Mouse (Mus musculus) thymus, adult 2 months (tissue): ENCODE measurements around the gene Snx14. TPM values are rescaled to one million over a fixed set of nuclear protein-coding genes. Genes with fewer than 3 reads are reported as not detected.

Experiments used
- DNase-seq: peaks from one replicate; pipeline ENCODE4 v3.0.0; 2021
- H3K27ac ChIP-seq: fragments of 200-500 bp; 2 replicates; pipeline ENCODE4 v1.5.1; 2012; ENCODE audit warnings: low read length, control low read depth; ENCODE audit not compliant: control insufficient read depth, insufficient read depth
- H3K27me3 ChIP-seq: fragments of 200-500 bp; 2 replicates; pipeline ENCODE4 v1.6.1; 2012; ENCODE audit warnings: mild to moderate bottlenecking, low read length, moderate library complexity, mixed read lengths; ENCODE audit not compliant: control insufficient read depth, insufficient read depth
- H3K36me3 ChIP-seq: fragments of 200-500 bp; 2 replicates; pipeline ENCODE4 v1.6.1; 2012; ENCODE audit warnings: mild to moderate bottlenecking, low read length, moderate library complexity; ENCODE audit not compliant: control insufficient read depth, insufficient read depth
- H3K4me1 ChIP-seq: fragments of 200-500 bp; replicated peaks from 2 replicates; pipeline ENCODE4 v1.6.1; 2012; ENCODE audit warnings: low read length; ENCODE audit not compliant: control insufficient read depth, insufficient read depth
- H3K4me3 ChIP-seq: fragments of 200-500 bp; 2 replicates; pipeline ENCODE4 v1.5.1; 2012; ENCODE audit warnings: mild to moderate bottlenecking, low read length, control low read depth, moderate library complexity; ENCODE audit not compliant: control insufficient read depth, insufficient read depth
- CTCF ChIP-seq: fragments of 200-500 bp; IDR thresholded peaks from 2 replicates; pipeline ENCODE4 v1.5.1; 2012; ENCODE audit warnings: mild to moderate bottlenecking, control low read depth, low read length, moderate library complexity, borderline replicate concordance; ENCODE audit not compliant: control insufficient read depth, poor library complexity, insufficient read depth; ENCODE audit errors: extremely low read depth
- POLR2A ChIP-seq: fragments of 200-500 bp; IDR thresholded peaks from 2 replicates; pipeline ENCODE4 v1.6.1; 2012; ENCODE audit warnings: mild to moderate bottlenecking, low read length, control low read depth, moderate library complexity; ENCODE audit not compliant: control insufficient read depth, poor library complexity, insufficient read depth; ENCODE audit errors: extremely low read depth
- WGBS: fragments of 180-500 bp; shearing (Covaris S2); methylation state at CpG from one replicate; pipeline ENCODE4 v1.1.7; 2018; 5-methylcytosine and 5-hydroxymethylcytosine counted together
- polyA plus RNA-seq: library from polyadenylated mRNA; depleted of rRNA; stranded (reverse); fragments of >200 nt; gene quantifications from 2 replicates; pipeline ENCODE4 v1.2.3, GENCODE M21; 2012

Snx14 gene
- polyA plus RNA-seq, 1 experiment = 10.6 TPM

DNA sequence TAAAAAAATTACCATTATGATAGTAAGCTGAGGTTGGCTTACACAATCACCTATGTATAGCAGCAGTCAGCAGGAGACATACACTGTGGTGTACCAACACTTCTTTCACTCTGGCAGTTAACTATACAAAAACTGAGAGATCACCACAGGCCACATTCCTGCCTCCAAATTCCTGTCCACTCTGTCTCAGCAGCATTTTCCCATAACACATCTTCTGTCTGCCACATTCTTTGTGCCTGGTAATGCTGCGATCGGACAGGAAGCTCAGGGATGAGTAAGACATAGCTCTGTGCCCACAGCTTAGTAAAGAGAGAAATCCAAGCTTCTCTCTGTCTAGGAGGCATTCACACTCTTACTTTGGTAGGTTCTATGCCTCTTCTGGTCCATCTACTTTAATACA is 65.8 kb downstream of the Snx14 start:
- no peak for DNase-seq
- Histone ChIP-seq H3K27me3 (no peaks in the 10 kb centered on the region), H3K4me3 (no peak overlapping the region), H3K4me1 (no peaks in the 10 kb centered on the region), H3K36me3 (no peaks in the 10 kb centered on the region), H3K27ac (no peak overlapping the region)
- TF ChIP-seq POLR2A (no peak), CTCF (no peak)
- WGBS = 87% methylated on average over 2 of the region's 2 CpGs

DNA sequence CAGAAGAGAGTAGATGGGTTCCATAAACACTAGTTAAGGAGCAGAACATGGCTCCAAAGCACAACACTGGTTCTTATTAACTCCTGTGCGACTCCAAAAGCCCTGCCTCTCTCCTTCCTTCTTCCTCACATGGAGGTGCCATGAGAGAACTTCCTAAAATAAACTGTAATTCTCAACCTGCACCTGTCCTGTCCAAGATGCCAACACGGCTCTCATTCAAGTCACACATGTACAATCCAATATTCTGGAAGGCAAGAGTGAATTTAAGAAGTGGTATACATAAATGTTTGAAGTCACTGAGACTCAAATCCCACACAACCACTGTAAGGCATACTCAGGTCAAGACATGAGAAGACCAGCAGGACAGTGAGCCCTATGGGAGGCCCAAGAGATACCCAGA is 67.6 kb downstream of the Snx14 start:
- Histone ChIP-seq H3K4me1 (0 out of 2 replicates have a peak, but pooled peaks cover 2% of the 10 kb centered on the region), H3K4me3 (no peak overlapping the region), H3K27me3 (no peaks in the 10 kb centered on the region), H3K27ac (no peak overlapping the region), H3K36me3 (no peaks in the 10 kb centered on the region)
- DNase-seq = no peak
- no peak for TF ChIP-seq CTCF
- no peak for TF ChIP-seq POLR2A
- 97% methylated on average over 2 of the region's 2 CpGs for WGBS

DNA sequence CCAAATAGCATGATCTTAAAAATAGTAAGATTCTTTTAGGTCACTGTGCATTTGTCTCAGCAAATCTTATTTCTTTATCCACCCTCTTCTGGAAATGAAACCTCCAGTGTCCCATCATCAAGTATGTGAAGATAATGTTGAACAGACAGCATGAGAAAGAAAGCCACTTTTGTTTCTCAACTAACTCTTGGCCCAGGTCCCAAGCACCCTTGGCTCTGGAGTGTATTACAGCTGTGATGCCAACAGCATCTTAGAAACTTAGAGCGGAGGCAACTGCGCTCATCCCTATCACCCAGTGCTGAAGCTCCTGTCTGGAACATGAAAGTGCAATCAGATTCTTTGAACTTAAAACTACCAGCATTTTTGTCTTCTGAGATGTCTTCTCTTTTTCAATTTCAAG is 69.1 kb downstream of the Snx14 start:
- Histone ChIP-seq H3K4me1 (peaks cover 3% of the 10 kb centered on the region), H3K4me3 (no peak overlapping the region), H3K27me3 (no peaks in the 10 kb centered on the region), H3K36me3 (no peaks in the 10 kb centered on the region), H3K27ac (no peak overlapping the region)
- DNase-seq = no peak
- TF ChIP-seq CTCF = no peak
- TF ChIP-seq POLR2A = no peak
- 71% methylated on average over 2 of the region's 2 CpGs for WGBS

DNA sequence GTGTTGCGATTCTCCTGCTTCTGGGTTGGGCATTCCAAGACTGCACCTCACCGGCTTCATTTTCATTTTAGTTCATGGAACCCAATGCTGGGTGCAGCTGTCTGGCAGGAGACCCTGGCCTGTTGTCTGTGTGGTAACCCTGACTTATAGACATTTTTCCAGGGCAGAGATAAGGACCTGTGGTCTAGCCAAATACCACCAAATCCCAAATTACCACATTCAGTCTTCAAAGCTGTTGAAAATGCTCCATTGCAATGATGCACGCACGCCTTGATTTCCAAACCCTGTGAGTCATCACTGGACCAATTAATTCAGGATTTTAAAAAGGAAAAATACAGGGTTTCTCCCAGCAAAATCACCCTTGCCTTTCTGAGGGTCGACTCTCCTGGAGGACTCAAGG is 70.3 kb downstream of the Snx14 start:
- peaks cover 9% of the 10 kb centered on the region for H3K4me1 ChIP-seq
- no peak overlapping the region for H3K27ac ChIP-seq
- 93% methylated on average over 5 of the region's 5 CpGs for WGBS
- no peak overlapping the region for H3K4me3 ChIP-seq
- no peaks in the 10 kb centered on the region for H3K27me3 ChIP-seq
- H3K36me3 ChIP-seq = no peaks in the 10 kb centered on the region
- TF ChIP-seq CTCF = no peak
- no peak for TF ChIP-seq POLR2A
- no peak for DNase-seq

DNA sequence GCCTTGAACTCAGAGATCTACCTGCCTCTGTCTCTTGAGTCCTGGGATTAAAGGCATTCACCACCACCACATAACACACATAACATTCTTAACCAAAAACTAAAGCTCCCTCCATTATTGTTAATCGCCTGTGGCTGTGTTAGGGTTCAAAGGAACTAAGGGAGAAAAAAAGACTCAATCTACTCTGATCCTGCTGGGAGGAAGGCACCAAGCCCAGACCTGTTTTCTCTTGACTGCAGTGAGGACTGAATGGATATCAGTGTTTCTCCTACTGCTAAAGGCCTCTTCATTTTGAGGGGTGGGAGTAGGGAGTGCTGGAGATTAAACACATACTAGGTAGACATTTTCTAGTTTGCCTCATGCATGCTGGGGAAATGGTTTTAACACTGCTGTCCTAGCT is 71.0 kb downstream of the Snx14 start:
- 79% methylated on average over 1 of the region's 1 CpGs for WGBS
- peaks cover 13% of the 10 kb centered on the region for H3K4me1 ChIP-seq
- TF ChIP-seq POLR2A (no peak), CTCF (no peak)
- H3K27ac ChIP-seq = no peak overlapping the region
- no peaks in the 10 kb centered on the region for H3K27me3 ChIP-seq
- DNase-seq = no peak
- no peak overlapping the region for H3K4me3 ChIP-seq
- no peaks in the 10 kb centered on the region for H3K36me3 ChIP-seq

DNA sequence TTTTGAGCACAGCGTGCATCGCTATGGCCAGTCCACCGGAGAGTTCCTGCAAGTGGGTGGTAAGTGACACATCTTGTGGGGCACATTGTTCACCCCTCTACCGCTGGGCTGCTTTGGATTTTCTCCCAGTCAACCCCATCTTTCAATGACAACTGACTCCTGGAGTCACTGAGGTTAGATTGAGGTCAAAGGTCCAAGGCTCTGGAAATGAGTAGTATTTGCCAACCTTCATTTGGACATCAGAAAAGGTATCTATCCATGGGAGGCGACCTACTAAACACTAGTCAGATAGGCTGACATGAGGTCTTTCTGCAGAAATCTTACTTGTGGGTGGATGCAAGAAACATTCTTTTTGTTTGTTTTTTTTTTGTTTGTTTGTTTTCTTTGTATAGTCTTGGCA is 71.4 kb downstream of the Snx14 start:
- H3K27ac ChIP-seq = no peak overlapping the region
- peaks cover 17% of the 10 kb centered on the region for H3K4me1 ChIP-seq
- no peak for DNase-seq
- no peak overlapping the region for H3K4me3 ChIP-seq
- WGBS = 98% methylated on average over 5 of the region's 5 CpGs
- no peaks in the 10 kb centered on the region for H3K27me3 ChIP-seq
- no peaks in the 10 kb centered on the region for H3K36me3 ChIP-seq
- TF ChIP-seq POLR2A (no peak), CTCF (no peak)

DNA sequence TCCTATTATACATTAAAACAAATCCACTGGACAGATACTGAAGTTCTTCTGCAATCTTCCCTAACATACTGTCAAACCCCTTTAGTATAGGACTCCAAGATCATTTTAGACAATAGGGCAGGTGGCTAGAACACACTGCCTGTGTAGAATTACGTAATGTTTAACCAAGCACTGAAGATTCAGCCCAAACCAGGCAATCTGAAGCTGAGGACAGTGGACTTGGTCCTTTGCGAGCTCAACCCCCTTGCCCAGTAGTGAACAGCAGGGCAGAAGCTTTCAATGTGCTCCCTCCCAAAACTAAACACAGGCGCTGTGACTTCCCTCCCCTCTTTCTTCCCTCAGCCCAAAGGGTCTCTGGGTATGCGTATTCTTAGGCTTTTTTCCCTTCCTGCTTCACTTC is 71.9 kb downstream of the Snx14 start:
- H3K27me3 ChIP-seq = no peaks in the 10 kb centered on the region
- no peaks in the 10 kb centered on the region for H3K36me3 ChIP-seq
- WGBS = 92% methylated on average over 4 of the region's 4 CpGs
- peaks cover 17% of the 10 kb centered on the region for H3K4me1 ChIP-seq
- TF ChIP-seq POLR2A (no peak), CTCF (no peak)
- H3K27ac ChIP-seq = no peak overlapping the region
- no peak for DNase-seq
- no peak overlapping the region for H3K4me3 ChIP-seq
